Mouse (Mus musculus) liver, embryonic 11.5 days (tissue): ENCODE data around the gene Acacb. TPM values are rescaled to one million over a fixed set of nuclear protein-coding genes. Genes with fewer than 3 reads are reported as not detected.

ENCODE experiments used
- ATAC-seq: fragments of 200-750 bp; cut with Nextera tagmentation; replicated peaks from 2 replicates; pipeline ENCODE4 v1.8.0; 2017; ENCODE audit warnings: moderate number of reproducible peaks, mild to moderate bottlenecking, moderate TSS enrichment, moderate library complexity; ENCODE audit not compliant: low FRiP score
- DNase-seq: peaks from one replicate; pipeline ENCODE4 v3.0.0-alpha.2; 2017; ENCODE audit warnings: low spot score
- H3K27ac ChIP-seq: fragments of 300-500 bp; sonication (generic); 2 replicates; pipeline ENCODE4 v1.5.1; 2014; ENCODE audit warnings: mild to moderate bottlenecking, low read depth, low read length, control low read depth
- H3K27me3 ChIP-seq: fragments of 300-500 bp; sonication (generic); replicated peaks from 2 replicates; pipeline ENCODE4 v1.6.1; 2014; ENCODE audit warnings: low read length, mixed read lengths; ENCODE audit not compliant: control insufficient read depth, insufficient read depth
- H3K36me3 ChIP-seq: fragments of 300-500 bp; sonication (generic); 2 replicates; pipeline ENCODE4 v1.6.1; 2014; ENCODE audit warnings: mild to moderate bottlenecking, low read length, moderate library complexity, mixed read lengths; ENCODE audit not compliant: control insufficient read depth, insufficient read depth
- H3K4me1 ChIP-seq: fragments of 300-500 bp; sonication (generic); replicated peaks from 2 replicates; pipeline ENCODE4 v1.6.1; 2014; ENCODE audit warnings: low read length, mixed read lengths; ENCODE audit not compliant: control insufficient read depth, insufficient read depth
- H3K4me2 ChIP-seq: fragments of 300-500 bp; sonication (generic); 2 replicates; pipeline ENCODE4 v1.6.1; 2014; ENCODE audit warnings: mild to moderate bottlenecking, control low read depth, moderate library complexity
- H3K4me3 ChIP-seq: fragments of 300-500 bp; sonication (generic); 2 replicates; pipeline ENCODE4 v1.5.1; 2014; ENCODE audit warnings: low read depth, low read length, control low read depth
- H3K9ac ChIP-seq: fragments of 300-500 bp; sonication (generic); 2 replicates; pipeline ENCODE4 v1.6.1; 2014; ENCODE audit warnings: low read depth, low read length, control low read depth
- H3K9me3 ChIP-seq: fragments of 300-500 bp; sonication (generic); 2 replicates; pipeline ENCODE4 v1.6.1; 2016; ENCODE audit warnings: low read length, inconsistent platforms, mixed read lengths; ENCODE audit not compliant: control insufficient read depth
- WGBS: fragments of 180-500 bp; shearing (Covaris S2); extraction: QIAGEN DNeasy Blood & Tissue Kit; methylation state at CpG from one replicate; pipeline ENCODE4 v1.1.7; 2014; 5-methylcytosine and 5-hydroxymethylcytosine counted together
- polyA plus RNA-seq: library from polyadenylated mRNA; unstranded; fragments of >200 nt; fragmentation: Nextera tagmentation; extraction: Ambion mirVana; gene quantifications from 2 replicates; pipeline ENCODE4 v1.2.1, GENCODE M21; 2014

Acacb gene
- polyA plus RNA-seq: 0.86 and 1.2 TPM in 2 replicates

GRCm38 (mm10) chr5:114146028-114146888 is at the start of gene Acacb:
TSS of gene Acacb (plus strand) at chr5:114146535.
- Histone ChIP-seq H3K4me2 (no peak within 1 kb of the TSS; the same call in 1 of the 2 replicates), H3K27ac (no peak within 1 kb of the TSS), H3K4me1 (no peaks in the 10 kb centered on the region; the same call in 1 of the 2 replicates), H3K4me3 (no peak within 1 kb of the TSS), H3K9ac (no peak within 1 kb of the TSS), H3K27me3 (no peaks in the 10 kb centered on the region), H3K9me3 (no peaks in the 10 kb centered on the region), H3K36me3 (no peaks in the 10 kb centered on the region)
- no peak for DNase-seq
- 40% methylated on average over 19 of the region's 19 CpGs for WGBS
- no peak for ATAC-seq

DNA sequence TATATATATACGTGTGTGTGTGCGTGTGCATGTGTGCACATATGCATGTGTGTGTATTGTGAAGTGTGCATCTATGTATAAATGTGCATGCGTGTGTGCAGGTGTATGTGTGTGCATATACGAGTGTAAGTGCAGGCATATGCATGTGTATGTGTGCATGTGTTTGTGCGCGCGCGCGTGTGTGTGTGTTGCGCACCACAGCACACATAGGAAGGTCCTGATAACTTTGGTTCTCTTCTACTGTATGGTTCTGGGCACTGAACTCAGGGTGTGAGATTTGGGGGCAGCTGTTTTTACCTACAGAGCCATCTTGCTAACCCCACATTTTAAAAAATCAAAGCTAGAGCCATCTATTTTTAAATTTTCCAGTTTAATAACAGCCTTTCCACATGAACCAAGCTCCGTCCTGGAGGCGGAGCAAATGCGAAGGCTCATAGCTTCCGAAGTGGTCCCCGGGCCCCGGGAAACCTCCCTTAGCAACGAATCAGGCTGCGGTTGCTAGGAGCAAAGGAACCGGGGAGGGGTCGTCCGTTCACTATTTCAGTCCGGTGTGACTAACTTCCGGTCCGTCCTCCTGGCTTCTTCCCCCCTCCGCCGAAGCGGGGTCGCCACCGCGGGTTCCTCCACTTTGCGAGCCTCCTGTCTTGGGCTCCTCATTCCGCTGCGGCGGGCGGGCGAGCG is 46.5 kb upstream of the Acacb start:
- H3K4me3 ChIP-seq: peak overlapping the region; percentile 91
- 9% methylated on average over 37 of the region's 37 CpGs for WGBS
- DNase-seq (peak; percentile 91), ATAC-seq (peak; percentile 84)
- peak overlapping the region; percentile 98 for H3K4me2 ChIP-seq
- no peaks in the 10 kb centered on the region; the same call in 1 of the 2 replicates for H3K27me3 ChIP-seq
- H3K36me3 ChIP-seq: no peaks in the 10 kb centered on the region
- peak overlapping the region; percentile 48; the same call in 1 of the 2 replicates for H3K27ac ChIP-seq
- H3K4me1 ChIP-seq: peaks cover 12% of the 10 kb centered on the region
- H3K9ac ChIP-seq: peak overlapping the region; percentile 91
- H3K9me3 ChIP-seq: no peaks in the 10 kb centered on the region

GRCm38 (mm10) chr5:114100390-114101099 is 45.8 kb upstream of the Acacb start:
- H3K9me3 ChIP-seq: no peaks in the 10 kb centered on the region
- DNase-seq (peak; percentile 41), ATAC-seq (peak; percentile 60)
- H3K4me3 ChIP-seq: peak overlapping the region; percentile 91
- H3K27ac ChIP-seq: peak overlapping the region; percentile 48; the same call in 1 of the 2 replicates
- peaks cover 12% of the 10 kb centered on the region for H3K4me1 ChIP-seq
- no peaks in the 10 kb centered on the region; the same call in 1 of the 2 replicates for H3K27me3 ChIP-seq
- peak overlapping the region; percentile 98 for H3K4me2 ChIP-seq
- peak overlapping the region; percentile 91 for H3K9ac ChIP-seq
- H3K36me3 ChIP-seq: no peaks in the 10 kb centered on the region
- WGBS: 4% methylated on average over 49 of the region's 64 CpGs

GRCm38 (mm10) chr5:114101873-114102272 is 44.5 kb upstream of the Acacb start:
- no peak overlapping the region for H3K4me3 ChIP-seq
- ATAC-seq (no peak), DNase-seq (no peak)
- no peaks in the 10 kb centered on the region; the same call in 1 of the 2 replicates for H3K27me3 ChIP-seq
- H3K27ac ChIP-seq: no peak overlapping the region
- no peaks in the 10 kb centered on the region for H3K9me3 ChIP-seq
- 87% methylated on average over 4 of the region's 4 CpGs for WGBS
- peaks cover 2% of the 10 kb centered on the region; the same call in 1 of the 2 replicates for H3K36me3 ChIP-seq
- H3K4me2 ChIP-seq: no peak overlapping the region
- H3K4me1 ChIP-seq: peaks cover 12% of the 10 kb centered on the region
- H3K9ac ChIP-seq: no peak overlapping the region

GRCm38 (mm10) chr5:114102807-114103206 is 43.5 kb upstream of the Acacb start:
- Histone ChIP-seq H3K4me1 (peaks cover 12% of the 10 kb centered on the region), H3K27me3 (no peaks in the 10 kb centered on the region; the same call in 1 of the 2 replicates), H3K4me2 (no peak overlapping the region), H3K4me3 (no peak overlapping the region), H3K27ac (no peak overlapping the region), H3K9me3 (no peaks in the 10 kb centered on the region), H3K9ac (no peak overlapping the region), H3K36me3 (peaks cover 5% of the 10 kb centered on the region; the same call in 1 of the 2 replicates)
- WGBS: 62% methylated on average over 1 of the region's 1 CpGs
- no peak for DNase-seq
- ATAC-seq: no peak

GRCm38 (mm10) chr5:114106391-114106935 is 39.9 kb upstream of the Acacb start:
- H3K27me3 ChIP-seq: no peaks in the 10 kb centered on the region
- H3K9ac ChIP-seq: no peak overlapping the region
- 77% methylated on average over 16 of the region's 16 CpGs for WGBS
- no peaks in the 10 kb centered on the region; the same call in 1 of the 2 replicates for H3K4me1 ChIP-seq
- H3K4me2 ChIP-seq: no peak overlapping the region
- no peak overlapping the region for H3K27ac ChIP-seq
- no peak for ATAC-seq
- DNase-seq: no peak
- peaks cover 36% of the 10 kb centered on the region for H3K36me3 ChIP-seq
- no peaks in the 10 kb centered on the region for H3K9me3 ChIP-seq
- H3K4me3 ChIP-seq: no peak overlapping the region

- Histone ChIP-seq H3K4me3 (no peak overlapping the region), H3K36me3 (peaks cover 44% of the 10 kb centered on the region), H3K27me3 (no peaks in the 10 kb centered on the region), H3K9ac (no peak overlapping the region), H3K9me3 (no peaks in the 10 kb centered on the region), H3K27ac (no peak overlapping the region), H3K4me1 (no peaks in the 10 kb centered on the region), H3K4me2 (no peak overlapping the region)
- no peak for ATAC-seq
- WGBS: 88% methylated on average over 6 of the region's 6 CpGs
- DNase-seq: no peak
Measured at GRCm38 (mm10) chr5:114113334-114113733, 33.0 kb upstream of the Acacb start.

- WGBS: 75% methylated on average over 5 of the region's 5 CpGs
- Histone ChIP-seq H3K4me1 (no peaks in the 10 kb centered on the region), H3K9ac (no peak overlapping the region), H3K36me3 (peaks cover 28% of the 10 kb centered on the region), H3K4me2 (no peak overlapping the region), H3K9me3 (no peaks in the 10 kb centered on the region), H3K27ac (no peak overlapping the region), H3K27me3 (no peaks in the 10 kb centered on the region), H3K4me3 (no peak overlapping the region)
- DNase-seq (no peak), ATAC-seq (no peak)
Measured at GRCm38 (mm10) chr5:114115030-114115429, 31.3 kb upstream of the Acacb start.
